Mouse (Mus musculus): Measurements from ENCODE around the gene Gm6370.

- TF ChIP-seq EP300 (IDR thresholded peaks at IDR 0.05; ENCODE audit: low read depth) = no peak
- TF ChIP-seq CTCF (IDR thresholded peaks at IDR 0.05; ENCODE audit: low read depth) = no peak
These were observed 29.6 kb upstream of the Gm6370 start for GRCm38 (mm10) chr5:146461612-146462011.

All from liver, postnatal 0 days (tissue).